Mouse (Mus musculus): ENCODE results near the gene Ranbp9. TPM values are rescaled to one million over a fixed set of nuclear protein-coding genes. Genes with fewer than 3 reads are reported as not detected.

The Ranbp9 gene
- polyA plus RNA-seq, 1 experiment from 2014 or later = 8.8 TPM

DNA sequence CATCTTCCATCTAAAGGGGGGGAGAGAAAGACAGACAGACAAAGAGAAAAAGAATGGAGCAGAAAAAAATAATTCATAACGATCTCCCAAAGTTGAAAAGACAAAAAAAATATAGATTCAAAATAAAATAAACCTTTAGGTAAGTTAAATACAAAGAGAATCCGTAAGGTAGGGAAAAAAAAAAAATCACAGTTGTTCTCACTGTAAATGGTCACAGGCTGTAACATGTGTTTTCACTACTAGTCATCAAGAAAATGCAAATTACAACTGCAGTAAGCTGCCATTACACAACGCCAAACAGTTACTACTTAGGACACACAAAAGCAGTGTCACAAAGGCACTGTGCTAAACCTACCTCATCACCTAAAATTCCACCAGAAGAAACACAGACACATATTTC lies 36.4 kb downstream of the Ranbp9 start:
- H3K4me3 ChIP-seq = no peak overlapping the region
- H3K9me3 ChIP-seq = no peaks in the 10 kb centered on the region
- peaks cover 5% of the 10 kb centered on the region; the same call in 1 of the 2 replicates for H3K4me1 ChIP-seq
- H3K9ac ChIP-seq = no peak overlapping the region
- H3K4me2 ChIP-seq = no peak overlapping the region
- no peaks in the 10 kb centered on the region for H3K36me3 ChIP-seq
- 79% methylated on average over 3 of the region's 3 CpGs for WGBS
- ATAC-seq (ENCODE audit: insufficient number of reproducible peaks, low FRiP score, low TSS enrichment, low read depth) = no peak
- H3K27me3 ChIP-seq = no peaks in the 10 kb centered on the region
- no peak overlapping the region for H3K27ac ChIP-seq

DNA sequence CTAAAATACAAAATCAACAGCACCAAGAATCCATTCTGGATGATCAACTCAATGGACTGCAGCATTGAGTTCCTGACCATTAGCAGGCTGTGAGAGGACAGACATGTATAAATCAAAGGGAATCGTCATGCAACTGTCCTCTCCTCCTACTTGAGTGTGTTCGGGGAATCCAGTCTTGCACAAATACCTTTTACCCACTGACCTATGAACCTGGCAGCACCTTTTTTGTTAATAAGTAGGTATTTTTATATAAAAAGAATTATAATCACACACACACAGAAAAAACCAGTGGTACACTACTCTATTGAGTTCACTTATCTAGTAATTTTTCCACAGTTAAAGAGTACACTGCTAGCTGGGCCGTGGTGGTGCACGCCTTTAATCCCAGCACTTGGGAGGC lies 37.4 kb downstream of the Ranbp9 start:
- no peaks in the 10 kb centered on the region for H3K9me3 ChIP-seq
- 94% methylated on average over 4 of the region's 4 CpGs for whole genome bisulfite sequencing
- H3K36me3 ChIP-seq = no peaks in the 10 kb centered on the region
- H3K27me3 ChIP-seq = no peaks in the 10 kb centered on the region
- H3K9ac ChIP-seq = no peak overlapping the region
- no peak for ATAC-seq (ENCODE audit: insufficient number of reproducible peaks, low FRiP score, low TSS enrichment, low read depth)
- H3K4me1 ChIP-seq = peaks cover 5% of the 10 kb centered on the region; the same call in 1 of the 2 replicates
- no peak overlapping the region for H3K4me3 ChIP-seq
- H3K4me2 ChIP-seq = no peak overlapping the region
- H3K27ac ChIP-seq = no peak overlapping the region

DNA sequence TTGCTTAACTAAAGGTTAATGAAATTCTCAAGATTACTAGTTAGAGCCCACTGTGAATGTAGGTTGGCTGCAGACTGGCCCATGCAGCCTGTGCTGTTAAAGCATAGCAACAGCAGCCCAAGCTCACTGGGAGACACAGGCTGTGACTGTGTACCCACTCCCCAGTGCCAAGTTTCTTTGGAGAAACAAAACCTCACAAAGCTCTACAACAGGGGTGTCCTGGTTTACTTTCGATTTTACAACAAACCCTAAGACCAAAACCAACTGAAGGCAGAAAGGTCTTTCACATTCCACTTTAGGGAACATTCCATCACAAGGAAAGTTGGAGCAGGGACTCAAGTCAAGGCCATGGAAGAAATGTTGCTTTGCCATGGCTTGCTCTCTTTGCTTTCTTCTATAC lies 38.5 kb downstream of the Ranbp9 start:
- no peak for ATAC-seq (ENCODE audit: insufficient number of reproducible peaks, low FRiP score, low TSS enrichment, low read depth)
- no peak overlapping the region for H3K9ac ChIP-seq
- H3K27ac ChIP-seq = no peak overlapping the region
- no peaks in the 10 kb centered on the region for H3K36me3 ChIP-seq
- 85% methylated on average over 1 of the region's 1 CpGs for WGBS
- no peak overlapping the region for H3K4me3 ChIP-seq
- H3K4me1 ChIP-seq = peaks cover 5% of the 10 kb centered on the region; the same call in 1 of the 2 replicates
- H3K27me3 ChIP-seq = no peaks in the 10 kb centered on the region
- H3K4me2 ChIP-seq = no peak overlapping the region
- no peaks in the 10 kb centered on the region for H3K9me3 ChIP-seq

GRCm38 (mm10) chr13:43440376-43440775 lies 40.7 kb downstream of the Ranbp9 start:
- no peak for ATAC-seq (ENCODE audit: insufficient number of reproducible peaks, low FRiP score, low TSS enrichment, low read depth)
- no peaks in the 10 kb centered on the region for H3K36me3 ChIP-seq
- no peak overlapping the region for H3K9ac ChIP-seq
- H3K9me3 ChIP-seq = no peaks in the 10 kb centered on the region
- no peak overlapping the region for H3K4me3 ChIP-seq
- no peaks in the 10 kb centered on the region for H3K4me1 ChIP-seq
- no peak overlapping the region for H3K27ac ChIP-seq
- WGBS = 97% methylated on average over 1 of the region's 1 CpGs
- no peaks in the 10 kb centered on the region for H3K27me3 ChIP-seq
- no peak overlapping the region for H3K4me2 ChIP-seq

- WGBS = 73% methylated on average over 2 of the region's 2 CpGs
- no peak overlapping the region for H3K4me2 ChIP-seq
- no peak overlapping the region for H3K4me3 ChIP-seq
- H3K9ac ChIP-seq = no peak overlapping the region
- H3K36me3 ChIP-seq = peaks cover 9% of the 10 kb centered on the region
- no peak overlapping the region for H3K27ac ChIP-seq
- ATAC-seq (ENCODE audit: insufficient number of reproducible peaks, low FRiP score, low TSS enrichment, low read depth) = no peak
- H3K9me3 ChIP-seq = no peaks in the 10 kb centered on the region
- no peaks in the 10 kb centered on the region for H3K27me3 ChIP-seq
- H3K4me1 ChIP-seq = no peaks in the 10 kb centered on the region
These were observed 47.7 kb downstream of the Ranbp9 start for GRCm38 (mm10) chr13:43433395-43433794.

DNA sequence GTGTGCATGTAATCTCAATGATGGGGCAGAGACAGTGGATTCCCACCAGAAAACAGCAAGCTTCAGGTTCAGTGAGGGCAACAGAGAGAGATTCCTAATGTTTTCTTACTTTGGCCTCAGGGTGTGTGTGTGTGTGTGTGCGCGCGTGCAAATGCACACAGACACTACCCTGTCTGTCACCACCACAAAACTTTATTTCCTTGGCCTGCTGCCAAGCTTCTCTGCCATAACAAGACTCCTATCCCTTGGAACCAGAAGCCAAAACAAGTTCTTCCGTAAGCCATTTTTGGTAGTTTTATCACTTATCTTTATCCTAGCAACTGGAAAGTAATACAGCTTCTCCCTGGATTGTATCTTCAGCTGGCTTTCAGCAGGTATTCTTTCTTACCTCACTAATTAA lies 52.6 kb downstream of the Ranbp9 start:
- WGBS = 60% methylated on average over 4 of the region's 4 CpGs
- Histone ChIP-seq H3K4me2 (no peak overlapping the region), H3K4me1 (no peaks in the 10 kb centered on the region), H3K4me3 (no peak overlapping the region), H3K27me3 (no peaks in the 10 kb centered on the region), H3K27ac (no peak overlapping the region), H3K36me3 (peaks cover 16% of the 10 kb centered on the region), H3K9ac (no peak overlapping the region), H3K9me3 (no peaks in the 10 kb centered on the region)
- no peak for ATAC-seq (ENCODE audit: insufficient number of reproducible peaks, low FRiP score, low TSS enrichment, low read depth)

- Histone ChIP-seq H3K27me3 (no peaks in the 10 kb centered on the region), H3K4me2 (no peak overlapping the region), H3K36me3 (peaks cover 62% of the 10 kb centered on the region), H3K9me3 (no peaks in the 10 kb centered on the region), H3K4me1 (no peaks in the 10 kb centered on the region), H3K4me3 (no peak overlapping the region), H3K9ac (no peak overlapping the region), H3K27ac (no peak overlapping the region)
- 88% methylated on average over 1 of the region's 1 CpGs for WGBS
- no peak for ATAC-seq (ENCODE audit: insufficient number of reproducible peaks, low FRiP score, low TSS enrichment, low read depth)
These were observed 65.8 kb downstream of the Ranbp9 start for GRCm38 (mm10) chr13:43415249-43415648.

GRCm38 (mm10) chr13:43413611-43414010 lies 67.5 kb downstream of the Ranbp9 start:
- Histone ChIP-seq H3K4me3 (no peak overlapping the region), H3K27me3 (no peaks in the 10 kb centered on the region), H3K4me2 (no peak overlapping the region), H3K27ac (no peak overlapping the region), H3K4me1 (no peaks in the 10 kb centered on the region), H3K36me3 (peaks cover 56% of the 10 kb centered on the region), H3K9ac (no peak overlapping the region), H3K9me3 (no peaks in the 10 kb centered on the region)
- ATAC-seq (ENCODE audit: insufficient number of reproducible peaks, low FRiP score, low TSS enrichment, low read depth) = no peak
- 95% methylated on average over 2 of the region's 2 CpGs for whole genome bisulfite sequencing

DNA sequence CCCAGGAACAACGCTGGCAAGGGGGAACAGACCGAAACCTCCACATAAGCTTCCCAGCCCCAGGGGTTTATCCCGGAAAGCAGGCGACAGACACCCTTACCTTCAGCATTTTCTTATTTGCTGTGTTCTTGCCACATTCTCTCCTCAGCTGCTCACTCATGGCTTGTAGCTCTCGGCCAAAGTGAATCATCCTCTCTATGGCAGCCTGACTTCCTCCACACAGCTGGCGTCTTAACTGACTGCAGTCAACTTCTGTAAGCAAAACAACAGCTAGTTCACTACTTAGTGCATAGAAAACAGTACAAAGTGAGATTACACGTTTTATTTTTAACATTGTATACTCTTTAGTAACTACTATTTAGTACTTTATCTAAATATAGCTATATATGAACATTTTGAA lies 68.8 kb downstream of the Ranbp9 start:
- 84% methylated on average over 7 of the region's 7 CpGs for WGBS
- no peak overlapping the region for H3K4me3 ChIP-seq
- peaks cover 63% of the 10 kb centered on the region for H3K36me3 ChIP-seq
- no peak overlapping the region for H3K4me2 ChIP-seq
- H3K27ac ChIP-seq = no peak overlapping the region
- H3K9me3 ChIP-seq = no peaks in the 10 kb centered on the region
- no peak overlapping the region for H3K9ac ChIP-seq
- no peaks in the 10 kb centered on the region for H3K27me3 ChIP-seq
- no peaks in the 10 kb centered on the region for H3K4me1 ChIP-seq
- ATAC-seq (ENCODE audit: insufficient number of reproducible peaks, low FRiP score, low TSS enrichment, low read depth) = no peak

DNA sequence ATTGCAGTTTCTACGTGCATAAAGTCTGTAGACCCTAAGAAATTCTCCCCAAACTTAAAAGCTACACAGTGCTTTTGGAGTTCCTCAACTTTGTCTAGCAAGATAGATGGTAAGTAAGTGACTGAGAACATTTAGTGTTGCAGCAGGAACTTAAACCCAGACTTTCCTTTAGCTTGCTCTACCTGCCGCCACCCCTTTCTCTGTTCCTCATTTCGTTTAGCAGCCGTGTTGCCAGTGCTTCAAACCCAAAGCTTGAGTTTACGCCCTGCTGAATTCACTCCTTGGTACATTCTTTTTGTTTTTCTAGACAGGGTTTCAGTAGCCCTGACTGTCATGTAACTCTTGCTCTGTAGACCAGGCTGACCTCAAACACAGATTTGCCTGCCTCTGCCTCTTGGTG lies 81.5 kb downstream of the Ranbp9 start:
- ATAC-seq (ENCODE audit: insufficient number of reproducible peaks, low FRiP score, low TSS enrichment, low read depth) = no peak
- Histone ChIP-seq H3K4me1 (peaks cover 7% of the 10 kb centered on the region), H3K9ac (no peak overlapping the region), H3K36me3 (peaks cover 55% of the 10 kb centered on the region), H3K4me3 (no peak overlapping the region), H3K27ac (no peak overlapping the region), H3K4me2 (no peak overlapping the region), H3K27me3 (no peaks in the 10 kb centered on the region), H3K9me3 (no peaks in the 10 kb centered on the region)
- 84% methylated on average over 5 of the region's 5 CpGs for WGBS

DNA sequence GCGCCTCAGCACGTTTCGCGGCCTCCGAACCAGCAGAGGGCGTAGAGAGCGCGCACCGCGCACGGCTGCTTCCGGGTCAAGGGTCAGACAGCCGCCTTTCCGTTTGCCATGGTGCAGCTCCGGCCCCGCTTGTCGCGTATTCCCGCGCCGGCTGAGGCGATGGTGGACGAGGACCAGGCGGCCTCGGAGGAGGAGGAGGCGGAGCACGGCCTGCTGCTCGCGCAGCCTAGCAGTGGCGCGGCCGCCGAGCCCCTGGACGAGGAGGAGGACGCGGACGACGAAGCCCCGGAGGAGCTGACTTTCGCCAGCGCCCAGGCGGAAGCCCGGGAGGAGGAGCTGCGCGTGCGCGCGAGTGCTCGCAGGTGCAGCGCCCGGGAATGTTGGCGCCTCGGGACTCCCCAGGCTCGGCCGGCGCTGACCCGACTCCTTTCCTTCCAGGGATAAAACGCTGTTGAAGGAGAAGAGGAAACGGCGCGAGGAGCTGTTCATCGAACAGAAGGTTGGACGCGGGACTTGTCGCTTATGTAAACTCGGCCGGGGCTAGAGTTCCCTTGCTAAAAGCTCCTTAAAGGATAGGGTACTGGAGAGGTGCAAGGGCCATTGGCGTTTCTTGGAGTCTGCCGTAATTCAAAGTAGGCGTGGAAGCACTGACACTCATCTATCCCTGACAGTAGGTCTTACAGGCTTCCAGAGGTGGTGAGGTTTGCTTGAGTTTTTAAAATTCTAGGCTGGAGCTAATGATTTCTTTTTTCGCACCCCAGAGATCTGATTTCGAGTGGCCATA lies 82.6 kb downstream of the Ranbp9 start, which contains the start of gene Nol7:
Gene Nol7 (plus strand): TSS at position 94 of the 784 bp plus-strand sequence.
- peak; percentile 88 for ATAC-seq (ENCODE audit: insufficient number of reproducible peaks, low FRiP score, low TSS enrichment, low read depth)
- Histone ChIP-seq H3K36me3 (peaks cover 56% of the 10 kb centered on the region), H3K4me3 (peak within 1 kb of the TSS; percentile 85), H3K9ac (peak within 1 kb of the TSS; percentile 69), H3K4me2 (peak within 1 kb of the TSS; percentile 65), H3K27me3 (no peaks in the 10 kb centered on the region), H3K27ac (peak within 1 kb of the TSS; percentile 93), H3K4me1 (peaks cover 7% of the 10 kb centered on the region), H3K9me3 (no peaks in the 10 kb centered on the region)
- 1% methylated on average over 72 of the region's 72 CpGs for WGBS

DNA sequence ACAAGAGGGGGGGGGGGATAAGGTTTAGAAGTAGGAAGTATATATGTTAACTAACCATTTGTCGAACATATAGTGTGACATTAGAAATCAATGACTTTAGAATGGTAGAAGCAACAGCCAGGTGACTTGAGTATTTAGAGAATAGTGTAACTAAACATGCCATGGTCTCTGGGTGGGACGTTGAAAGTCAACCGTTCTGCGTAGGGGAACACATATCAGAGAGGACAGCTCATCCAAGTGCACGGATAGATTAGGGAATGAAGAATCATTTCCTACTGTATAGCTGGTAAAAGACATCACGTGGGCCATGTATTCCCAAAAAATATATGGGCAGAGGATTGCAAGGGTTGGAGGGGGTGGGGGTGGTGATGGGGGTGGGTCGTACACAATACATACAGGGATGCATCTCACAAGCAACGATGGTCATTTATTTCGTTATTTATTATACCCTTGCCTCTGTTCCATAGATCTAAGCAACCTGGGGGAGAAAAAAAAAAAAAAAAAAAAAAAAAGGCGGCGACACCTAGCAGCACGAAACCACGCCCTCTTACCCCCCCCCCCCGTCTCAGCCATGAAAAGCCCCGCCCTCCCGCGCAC lies 83.3 kb downstream of the Ranbp9 start:
- WGBS = 56% methylated on average over 13 of the region's 17 CpGs
- Histone ChIP-seq H3K4me2 (peak overlapping the region; percentile 65), H3K9me3 (no peaks in the 10 kb centered on the region), H3K4me3 (peak overlapping the region; percentile 85), H3K9ac (no peak overlapping the region), H3K36me3 (peaks cover 51% of the 10 kb centered on the region), H3K27me3 (no peaks in the 10 kb centered on the region), H3K4me1 (peaks cover 7% of the 10 kb centered on the region), H3K27ac (0 out of 2 replicates have a peak overlapping the region, but pooled peaks have one; percentile 93)
- no peak; the same call in 1 of the 2 replicates for ATAC-seq (ENCODE audit: insufficient number of reproducible peaks, low FRiP score, low TSS enrichment, low read depth)

All from limb, embryonic 15.5 days (tissue).